Comparison of ENCODE assay signal across 9 mouse cellular contexts in the genomic region with DNA sequence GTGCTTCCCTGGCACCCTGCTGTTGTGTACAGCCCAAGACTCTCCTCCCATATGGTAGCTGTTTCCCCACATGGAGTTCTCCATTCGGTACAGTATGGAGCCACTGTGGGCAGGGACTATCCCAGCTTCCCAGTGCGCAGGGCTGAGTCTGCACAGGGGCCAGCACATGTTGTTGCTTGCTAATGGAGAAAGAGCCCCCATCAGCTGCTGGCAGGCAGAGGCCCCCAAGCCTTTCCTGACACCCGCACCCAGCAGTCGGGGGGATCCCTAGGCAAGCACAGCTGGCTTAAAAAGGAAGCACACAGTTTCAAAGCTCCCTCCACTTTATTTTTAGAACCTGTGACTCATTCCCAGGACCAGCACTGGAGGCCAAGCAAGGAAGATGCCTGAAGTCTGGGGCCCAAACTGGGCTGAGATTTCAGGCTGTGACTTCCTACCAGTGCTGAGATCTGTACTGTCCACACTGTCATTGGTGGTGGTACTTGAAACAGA. TPM values are rescaled to one million over a fixed set of nuclear protein-coding genes. Genes with fewer than 3 reads are reported as not detected.
A peak's percentile ranks its signal among the peaks of the same experiment; 100 is the strongest.
DNase-seq lines count a peak whose midpoint lies in the region; ATAC-seq lines count a peak whose summit lies in the region.
"Had no signal": no experiment of that assay in that cellular context is flagged by ENCODE, and none has a peak within 500 bp of the region (broad histone marks: within the 10 kb centered on the region; RNA-seq: fewer than 3 reads in every experiment).

No protein-coding gene starts in this region.

- peaks cover 7% of the 10 kb centered on the region; the same call in 1 of the 2 replicates for H3K9me3 ChIP-seq in forebrain, embryonic 10.5 days
- H3K9me3 ChIP-seq in forebrain, embryonic 16.5 days (ENCODE audit: control insufficient read depth, low read length): 0 out of 2 replicates have a peak, but pooled peaks cover 2% of the 10 kb centered on the region
- peaks cover 10% of the 10 kb centered on the region; the same call in 1 of the 2 replicates for H3K9me3 ChIP-seq in intestine, embryonic 14.5 days (ENCODE audit: control insufficient read depth, low read length)

- no peak for ATAC-seq in forebrain, embryonic 16.5 days
- ATAC-seq in intestine, embryonic 14.5 days (replicated peaks; ENCODE audit: low FRiP score, low TSS enrichment, low read depth): no peak

- no peak overlapping the region for H3K9ac ChIP-seq in forebrain, embryonic 16.5 days (replicated peaks; ENCODE audit: low read depth, low read length)
- no peak overlapping the region for H3K9ac ChIP-seq in intestine, embryonic 14.5 days (ENCODE audit: low read length)
- H3K9ac ChIP-seq: neural tube, embryonic 13.5 days had no signal

- H3K27ac ChIP-seq in forebrain, embryonic 10.5 days: peak overlapping the region; percentile 72
- H3K27ac ChIP-seq in forebrain, embryonic 16.5 days (ENCODE audit: low read length): no peak overlapping the region
- H3K27ac ChIP-seq in intestine, embryonic 14.5 days (ENCODE audit: low read depth): peak overlapping the region; percentile 39; the same call in 1 of the 2 replicates
- H3K27ac ChIP-seq: neural tube, embryonic 13.5 days had no signal

- H3K4me2 ChIP-seq in forebrain, embryonic 16.5 days (ENCODE audit: low read length): no peak overlapping the region
- no peak overlapping the region for H3K4me2 ChIP-seq in intestine, embryonic 14.5 days (ENCODE audit: low read length)
- H3K4me2 ChIP-seq: neural tube, embryonic 13.5 days had no signal

- no peak overlapping the region for H3K4me3 ChIP-seq in forebrain, embryonic 10.5 days
- no peak overlapping the region for H3K4me3 ChIP-seq in forebrain, embryonic 16.5 days (replicated peaks; ENCODE audit: low read length)
- H3K4me3 ChIP-seq in intestine, embryonic 14.5 days (ENCODE audit: low read depth, low read length): no peak overlapping the region
- H3K4me3 ChIP-seq: neural tube, embryonic 13.5 days had no signal

- DNase-seq in forebrain, embryonic 10.5 days (ENCODE audit: extremely low spot score, low spot score): no peak
- DNase-seq in testis, postnatal 10 days (ENCODE audit: low spot score): peak; percentile 42
- DNase-seq in testis, postnatal 14 days (ENCODE audit: low spot score): no peak
- no peak for DNase-seq in intestine, embryonic 14.5 days (ENCODE audit: low spot score)
- peak; percentile 41 to 42 for DNase-seq in right cerebral cortex, postnatal 10 days (ENCODE audit: low spot score in 2 of 2)
- DNase-seq in embryo, embryonic 10.5 days (ENCODE audit: low spot score): no peak
- DNase-seq in B cell, adult 2 months: no peak

- peaks cover 37% of the 10 kb centered on the region for H3K4me1 ChIP-seq in forebrain, embryonic 10.5 days
- peaks cover 13% of the 10 kb centered on the region for H3K4me1 ChIP-seq in forebrain, embryonic 16.5 days (replicated peaks; ENCODE audit: control insufficient read depth, insufficient read depth, low read length)
- H3K4me1 ChIP-seq in intestine, embryonic 14.5 days (replicated peaks; ENCODE audit: control insufficient read depth, insufficient read depth, low read length): peaks cover 26% of the 10 kb centered on the region

- no peaks in the 10 kb centered on the region for H3K27me3 ChIP-seq in forebrain, embryonic 10.5 days (ENCODE audit: poor library complexity, severe bottlenecking)
- H3K27me3 ChIP-seq in forebrain, embryonic 16.5 days (replicated peaks; ENCODE audit: control insufficient read depth, insufficient read depth, low read length): no peaks in the 10 kb centered on the region
- H3K27me3 ChIP-seq in intestine, embryonic 14.5 days (replicated peaks; ENCODE audit: control insufficient read depth, insufficient read depth, low read length): no peaks in the 10 kb centered on the region
- H3K27me3 ChIP-seq: neural tube, embryonic 13.5 days had no signal

- H3K36me3 ChIP-seq in forebrain, embryonic 10.5 days (replicated peaks): no peaks in the 10 kb centered on the region
- H3K36me3 ChIP-seq in forebrain, embryonic 16.5 days (ENCODE audit: control insufficient read depth, insufficient read depth): no peaks in the 10 kb centered on the region
- no peaks in the 10 kb centered on the region for H3K36me3 ChIP-seq in intestine, embryonic 14.5 days (ENCODE audit: control insufficient read depth, insufficient read depth, low read length)
- H3K36me3 ChIP-seq: neural tube, embryonic 13.5 days had no signal

- WGBS in forebrain, embryonic 10.5 days: 77% methylated on average over 4 of the region's 4 CpGs
- WGBS in forebrain, embryonic 16.5 days: 67% methylated on average over 4 of the region's 4 CpGs
- WGBS in intestine, embryonic 14.5 days: 43% methylated on average over 4 of the region's 4 CpGs

RNA-seq across cellular contexts. Expression of a gene that starts 9.7 kb away (rescaled TPM):
- polyA plus RNA-seq in forebrain, embryonic 10.5 days (2016; fragmentation: Nextera tagmentation; extraction: Ambion mirVana): 0.16 and 0.31 TPM in 2 replicates
- polyA plus RNA-seq in forebrain, embryonic 16.5 days (2015; fragmentation: Nextera tagmentation; extraction: Ambion mirVana): not detected in 2 replicates
- polyA plus RNA-seq in intestine, embryonic 14.5 days (2014; fragmentation: Nextera tagmentation; extraction: Ambion mirVana): 0.69 and 2.1 TPM in 2 replicates
- polyA plus RNA-seq: neural tube, embryonic 13.5 days had no signal

Comparison
In these comparisons a context has a peak if more than half of its experiments do, and no peak if none do; other contexts are left out.
1. DNase-seq: peak in testis, postnatal 10 days (single experiment) and right cerebral cortex, postnatal 10 days (2 of 2); none in forebrain, embryonic 10.5 days (single experiment), testis, postnatal 14 days (single experiment), intestine, embryonic 14.5 days (single experiment), embryo, embryonic 10.5 days (single experiment) and B cell, adult 2 months (0 of 2).